In the genomic region with DNA sequence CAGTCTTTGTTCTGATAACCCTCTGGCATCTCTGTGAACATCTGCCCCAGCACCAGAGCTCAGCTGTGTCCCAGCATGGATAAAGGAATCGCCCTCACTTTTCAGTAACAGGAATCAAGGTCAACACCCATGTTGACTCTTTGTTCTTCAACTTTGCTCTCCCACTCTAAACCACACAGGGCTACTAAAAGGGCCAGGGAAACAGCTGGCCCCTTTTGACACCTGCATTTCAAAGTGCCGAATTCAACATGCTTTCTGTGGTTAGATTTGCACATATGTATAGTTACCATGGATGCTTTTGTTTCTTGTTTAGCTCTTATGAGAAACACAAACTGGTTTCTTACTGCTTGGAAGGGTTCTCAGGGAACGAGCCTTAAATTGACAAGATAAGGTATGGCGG, we compare ENCODE assay signal across 16 mouse cellular contexts.
"Had no signal": no experiment of that assay in that cellular context is flagged by ENCODE, and none has a peak within 500 bp of the region (broad histone marks: within the 10 kb centered on the region; RNA-seq: fewer than 3 reads in every experiment).

No protein-coding gene starts in this region.

- H3K27ac ChIP-seq: kidney, postnatal 0 days; layer of hippocampus, adult 2 months; left cerebral cortex, adult 2 months; liver, embryonic 13.5 days; macrophage; midbrain, embryonic 12.5 days; midbrain, embryonic 15.5 days; neural tube, embryonic 12.5 days; neural tube, embryonic 15.5 days had no signal

- DNase-seq: layer of hippocampus, adult 9-11 months; layer of hippocampus, postnatal 36 days; liver, embryonic 13.5 days; lung, adult 2 months; lung, postnatal 14 days; right cerebral cortex, adult 18-20 months; right cerebral cortex, postnatal 25 days had no signal

- H3K27me3 ChIP-seq: liver, embryonic 13.5 days; midbrain, embryonic 12.5 days; midbrain, embryonic 15.5 days; neural tube, embryonic 12.5 days; neural tube, embryonic 15.5 days had no signal

- H3K4me1 ChIP-seq: liver, embryonic 13.5 days; midbrain, embryonic 12.5 days; midbrain, embryonic 15.5 days; neural tube, embryonic 12.5 days; neural tube, embryonic 15.5 days had no signal

- ATAC-seq: intestine, postnatal 0 days; midbrain, embryonic 15.5 days had no signal

- H3K36me3 ChIP-seq: liver, embryonic 13.5 days; midbrain, embryonic 12.5 days; midbrain, embryonic 15.5 days; neural tube, embryonic 12.5 days; neural tube, embryonic 15.5 days had no signal

- H3K4me3 ChIP-seq: layer of hippocampus, adult 2 months; left cerebral cortex, adult 2 months; liver, embryonic 13.5 days; midbrain, embryonic 12.5 days; midbrain, embryonic 15.5 days; neural tube, embryonic 12.5 days; neural tube, embryonic 15.5 days had no signal
